Mouse (Mus musculus) layer of hippocampus, adult 11-12 months (tissue): ENCODE data around the gene Hist1h3b.
"Not testable (repeated sequence)": the region's sequence is repeated elsewhere in the genome, so short reads cannot be mapped to it uniquely, and the experiment has no call there.

Experiments
- DNase-seq: peaks from one replicate; pipeline ENCODE4 v3.0.0; 2022; ENCODE audit warnings: low spot score

The Hist1h3b gene

DNA sequence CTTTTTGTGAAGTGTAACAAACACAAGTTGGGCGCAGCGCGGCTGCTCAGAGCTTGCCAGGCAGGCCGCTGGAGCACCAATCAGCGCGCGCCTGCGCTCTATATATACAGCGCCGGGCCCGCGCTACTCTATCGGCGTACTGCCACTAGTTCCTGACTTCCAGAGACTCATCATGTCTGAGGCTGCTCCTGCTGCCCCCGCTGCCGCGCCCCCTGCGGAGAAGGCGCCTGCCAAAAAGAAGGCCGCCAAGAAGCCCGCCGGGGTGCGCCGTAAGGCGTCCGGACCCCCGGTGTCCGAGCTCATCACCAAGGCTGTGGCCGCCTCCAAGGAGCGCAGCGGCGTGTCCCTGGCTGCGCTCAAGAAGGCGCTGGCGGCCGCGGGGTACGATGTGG, 13.4 kb upstream of the Hist1h3b start, which contains the start of gene Hist1h1c:
Gene Hist1h1c (plus strand): TSS at position 132 of the 392 bp plus-strand sequence.
- DNase-seq, result peak; percentile 89

DNA sequence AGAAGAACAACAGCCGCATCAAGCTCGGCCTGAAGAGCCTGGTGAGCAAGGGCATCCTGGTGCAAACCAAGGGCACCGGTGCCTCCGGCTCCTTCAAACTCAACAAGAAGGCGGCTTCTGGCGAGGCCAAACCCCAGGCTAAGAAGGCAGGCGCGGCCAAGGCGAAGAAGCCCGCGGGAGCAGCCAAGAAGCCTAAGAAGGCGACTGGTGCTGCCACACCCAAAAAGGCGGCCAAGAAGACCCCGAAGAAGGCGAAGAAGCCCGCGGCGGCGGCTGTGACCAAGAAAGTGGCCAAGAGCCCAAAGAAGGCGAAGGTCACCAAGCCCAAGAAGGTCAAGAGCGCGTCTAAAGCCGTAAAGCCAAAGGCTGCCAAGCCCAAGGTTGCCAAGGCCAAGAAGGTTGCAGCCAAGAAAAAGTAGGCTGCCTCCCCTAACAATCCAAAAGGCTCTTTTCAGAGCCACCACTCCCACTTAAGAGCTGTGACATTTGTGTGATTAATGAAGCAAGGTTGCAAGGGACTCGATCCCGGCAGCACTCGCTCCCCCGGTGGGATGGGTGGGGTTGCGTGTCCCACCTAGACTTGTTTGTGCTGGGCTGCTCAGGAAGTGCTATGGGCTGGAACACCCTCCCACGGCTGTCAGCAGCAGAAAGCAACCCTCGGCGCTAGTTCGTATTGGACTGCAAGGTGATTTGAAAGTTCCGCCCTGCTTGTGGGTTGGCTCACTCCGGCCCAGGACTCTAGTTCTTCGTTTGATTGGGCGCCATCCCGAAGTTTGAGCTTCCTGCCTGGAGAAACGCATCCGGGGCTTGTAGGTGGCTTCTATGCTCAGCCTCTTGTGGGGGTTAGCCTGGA, 12.8 kb upstream of the Hist1h3b start:
- peak; percentile 96 for DNase-seq

DNA sequence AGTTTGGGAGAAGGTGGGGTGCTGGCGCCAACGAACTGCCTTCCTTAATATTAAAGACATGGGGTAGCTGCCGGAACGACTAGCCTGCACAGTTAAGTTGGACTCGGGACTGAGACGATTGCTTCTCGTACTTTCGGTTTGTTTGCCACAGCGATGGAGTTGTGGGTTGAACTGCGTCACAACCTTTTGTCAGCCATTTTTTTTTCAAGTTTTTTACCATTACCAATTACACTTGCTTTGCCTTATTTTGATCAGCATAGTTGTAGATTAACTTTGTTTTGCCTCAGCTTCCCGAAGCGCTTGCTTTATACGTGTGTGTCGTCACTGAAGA, 12.2 kb upstream of the Hist1h3b start:
- DNase-seq, result no peak

GRCm38 (mm10) chr13:23740256-23740840, 11.7 kb upstream of the Hist1h3b start:
- no peak for DNase-seq

- DNase-seq, result no peak
Measured at GRCm38 (mm10) chr13:23740910-23741309, 11.2 kb upstream of the Hist1h3b start.

- DNase-seq, result no peak
Measured at GRCm38 (mm10) chr13:23742007-23742406, 10.1 kb upstream of the Hist1h3b start.

- no peak for DNase-seq
Measured at GRCm38 (mm10) chr13:23743215-23743614, 8.9 kb upstream of the Hist1h3b start.

- DNase-seq, result no peak
Measured at GRCm38 (mm10) chr13:23743963-23744362, 8.1 kb upstream of the Hist1h3b start.

- no peak for DNase-seq
Measured at GRCm38 (mm10) chr13:23744421-23745380, 7.4 kb upstream of the Hist1h3b start.

GRCm38 (mm10) chr13:23745381-23746161, 6.5 kb upstream of the Hist1h3b start, which contains the start of gene Hist1h3c:
Gene Hist1h3c, minus strand, starts transcription at chr13:23745602.
- DNase-seq, result peak; percentile 86

GRCm38 (mm10) chr13:23746201-23747080, 5.6 kb upstream of the Hist1h3b start, which contains the start of gene Hist1h2bb:
Gene Hist1h2bb, plus strand, starts transcription at chr13:23746734.
- DNase-seq, result peak; percentile 71

DNA sequence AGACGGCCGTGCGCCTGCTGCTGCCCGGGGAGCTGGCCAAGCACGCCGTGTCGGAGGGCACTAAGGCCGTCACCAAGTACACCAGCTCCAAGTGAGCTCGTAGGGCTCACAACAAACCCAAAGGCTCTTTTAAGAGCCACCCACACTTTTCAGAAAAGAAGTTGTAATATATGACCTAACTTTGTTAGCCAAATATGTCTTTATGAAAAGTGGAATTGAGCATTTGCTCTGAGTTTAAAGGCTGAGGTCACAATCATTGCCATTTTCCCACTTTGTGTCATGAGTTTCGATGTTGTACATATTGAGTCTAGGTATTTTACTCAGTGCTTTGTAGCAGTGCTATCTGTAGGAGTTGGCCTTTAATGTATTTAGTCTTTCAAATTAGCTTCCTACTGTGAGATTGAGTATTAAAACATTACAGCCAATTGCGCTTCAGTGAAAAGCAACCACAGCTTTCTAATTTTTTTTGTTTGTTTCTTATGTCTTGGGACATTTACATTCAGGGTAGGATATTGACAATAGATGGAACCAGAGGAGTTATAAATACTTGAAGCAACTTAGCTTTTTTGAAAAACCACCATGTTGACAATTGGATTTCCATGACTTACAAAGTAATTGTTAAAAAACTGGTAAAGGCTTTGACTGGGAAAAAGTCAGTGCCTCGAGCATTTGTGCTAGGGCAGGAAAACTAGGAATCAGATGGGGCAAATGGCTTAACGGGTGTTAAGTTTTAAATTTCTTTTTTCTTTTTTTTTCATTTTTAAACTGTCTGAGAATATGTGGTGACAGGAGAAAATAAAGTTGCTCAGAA, 4.8 kb upstream of the Hist1h3b start:
- DNase-seq, result no peak

GRCm38 (mm10) chr13:23747892-23748288, 4.2 kb upstream of the Hist1h3b start:
- no peak for DNase-seq

- DNase-seq, result no peak
Measured at GRCm38 (mm10) chr13:23749563-23750121, 2.4 kb upstream of the Hist1h3b start.

DNA sequence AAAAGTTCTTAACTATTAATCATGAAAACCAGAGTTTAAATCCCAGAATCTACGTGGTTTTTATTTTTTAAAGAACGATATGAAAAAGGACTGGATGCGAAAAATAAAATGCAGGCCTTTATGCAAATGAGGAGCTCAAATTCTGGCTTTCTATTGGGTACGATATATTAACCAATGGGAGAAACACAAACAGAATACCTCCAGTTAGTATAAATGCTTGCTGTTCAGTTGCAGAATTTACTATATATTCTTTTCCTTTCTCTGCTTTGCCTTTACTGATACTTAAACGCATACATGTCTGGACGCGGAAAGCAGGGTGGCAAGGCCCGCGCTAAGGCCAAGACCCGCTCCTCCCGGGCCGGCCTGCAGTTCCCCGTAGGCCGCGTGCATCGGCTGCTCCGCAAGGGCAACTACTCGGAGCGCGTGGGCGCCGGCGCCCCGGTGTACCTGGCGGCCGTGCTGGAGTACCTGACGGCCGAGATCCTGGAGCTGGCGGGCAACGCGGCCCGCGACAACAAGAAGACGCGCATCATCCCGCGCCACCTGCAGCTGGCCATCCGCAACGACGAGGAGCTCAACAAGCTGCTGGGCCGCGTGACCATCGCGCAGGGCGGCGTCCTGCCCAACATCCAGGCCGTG, 1.1 kb upstream of the Hist1h3b start, which contains the start of gene Hist1h2ab:
Gene Hist1h2ab (plus strand): TSS at position 288 of the 639 bp plus-strand sequence.
- DNase-seq, result not testable (repeated sequence)

DNA sequence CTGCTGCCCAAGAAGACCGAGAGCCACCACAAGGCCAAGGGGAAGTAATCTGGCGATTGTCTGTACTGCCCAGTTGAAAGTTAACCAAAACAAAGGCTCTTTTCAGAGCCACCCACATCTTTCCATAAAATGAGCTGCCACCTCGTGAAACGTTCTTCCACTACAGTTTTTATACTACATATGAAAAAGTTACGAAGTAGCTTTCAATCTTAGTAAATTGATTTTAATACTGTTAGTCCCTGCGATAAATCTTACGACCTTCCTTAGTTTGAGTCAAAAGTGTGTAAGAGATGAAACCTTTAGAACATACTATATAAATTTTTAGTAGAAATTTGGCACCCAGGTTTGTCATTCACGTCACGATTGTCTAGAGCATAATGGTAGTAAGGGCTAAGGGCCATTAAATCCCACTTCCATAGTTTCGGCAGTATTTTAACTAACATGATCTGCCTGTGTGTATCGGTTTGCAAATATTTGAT, 550 bp upstream of the Hist1h3b start:
- no peak for DNase-seq

- DNase-seq, result no peak
Measured at GRCm38 (mm10) chr13:23752742-23753172, 690 bp downstream of the Hist1h3b start.

DNA sequence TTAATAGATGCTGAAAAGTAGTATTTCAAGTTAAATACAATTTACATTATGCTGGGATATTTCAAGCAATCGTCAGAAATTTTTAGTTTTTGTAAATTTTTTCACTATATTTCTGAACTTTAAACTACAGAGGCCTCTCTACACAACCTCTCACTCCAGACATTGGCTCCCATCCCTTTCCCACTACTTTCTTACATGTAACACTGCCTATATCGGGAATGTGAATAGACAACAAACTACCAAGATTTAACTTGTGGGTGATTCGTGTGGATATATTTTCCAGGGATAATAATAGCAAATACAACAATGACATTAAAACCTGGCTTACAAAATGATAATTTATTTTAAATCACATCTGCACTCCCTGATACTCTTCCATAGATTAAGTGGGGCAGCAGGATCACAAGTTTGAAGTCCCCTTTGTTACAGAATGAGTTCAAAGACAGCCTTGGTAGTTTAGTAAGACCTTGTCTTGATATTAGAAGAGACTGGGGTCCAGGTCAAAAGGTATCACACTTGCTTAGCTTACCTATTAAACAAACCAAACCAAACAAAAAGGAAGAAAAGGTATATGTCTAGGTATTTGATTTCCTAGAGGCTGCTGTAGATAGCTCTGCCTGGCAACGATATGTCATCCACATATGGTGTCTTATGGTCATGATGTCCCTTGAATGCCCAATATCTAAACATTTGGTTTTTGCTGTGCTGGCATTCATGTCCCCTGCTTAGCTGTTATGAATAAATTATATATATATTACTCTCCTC, 1.4 kb downstream of the Hist1h3b start:
- no peak for DNase-seq
